8 mouse cellular contexts compared by ENCODE assay signal in genomic region chr3:152105341-152105740, GRCm38 (mm10).
DNase-seq lines count a peak whose midpoint lies in the region; ATAC-seq lines count a peak whose summit lies in the region.

No protein-coding gene starts in this region.

- peaks cover 20% of the 10 kb centered on the region for H3K27me3 ChIP-seq in hindbrain, embryonic 12.5 days

- no peak overlapping the region for H3K9ac ChIP-seq in hindbrain, embryonic 12.5 days

- ATAC-seq in hindbrain, embryonic 12.5 days (ENCODE audit: low FRiP score) = peak; percentile 42

- no peaks in the 10 kb centered on the region for H3K9me3 ChIP-seq in hindbrain, embryonic 12.5 days (replicated peaks)

- H3K36me3 ChIP-seq in hindbrain, embryonic 12.5 days = no peaks in the 10 kb centered on the region

- peak; percentile 72 for DNase-seq in WW6 (ENCODE audit: low read depth, low spot score)
- DNase-seq in cerebellum, postnatal 14 days = peak; percentile 57 to 76
- DNase-seq in frontal cortex, postnatal 25 days (ENCODE audit: low spot score in 2 of 2) = peak; percentile 53 to 71
- peak; percentile 72 for DNase-seq in left cerebral cortex, adult 11 months (ENCODE audit: low spot score)
- DNase-seq in lung, postnatal 14 days = peak; percentile 74
- peak; percentile 86 for DNase-seq in retina, embryonic 14.5 days (ENCODE audit: low spot score)
- no peak for DNase-seq in urinary bladder, adult 2 months (ENCODE audit: low spot score)

- peak overlapping the region; percentile 20; the same call in 1 of the 2 replicates for H3K4me3 ChIP-seq in hindbrain, embryonic 12.5 days

- WGBS in hindbrain, embryonic 12.5 days = 1% methylated on average over 14 of the region's 14 CpGs

- H3K4me1 ChIP-seq in hindbrain, embryonic 12.5 days = peaks cover 23% of the 10 kb centered on the region

- no peak overlapping the region for H3K27ac ChIP-seq in hindbrain, embryonic 12.5 days

- H3K4me2 ChIP-seq in hindbrain, embryonic 12.5 days (replicated peaks) = peak overlapping the region; percentile 90
